Mouse (Mus musculus) right cerebral cortex, postnatal 14 days (tissue): ENCODE measurements around the gene B230219D22Rik.
"Not testable (repeated sequence)": the region's sequence is repeated elsewhere in the genome, so short reads cannot be mapped to it uniquely, and the experiment has no call there.

Source experiments
- DNase-seq: peaks from one replicate; pipeline ENCODE4 v3.0.0; 2022

The B230219D22Rik gene

DNA sequence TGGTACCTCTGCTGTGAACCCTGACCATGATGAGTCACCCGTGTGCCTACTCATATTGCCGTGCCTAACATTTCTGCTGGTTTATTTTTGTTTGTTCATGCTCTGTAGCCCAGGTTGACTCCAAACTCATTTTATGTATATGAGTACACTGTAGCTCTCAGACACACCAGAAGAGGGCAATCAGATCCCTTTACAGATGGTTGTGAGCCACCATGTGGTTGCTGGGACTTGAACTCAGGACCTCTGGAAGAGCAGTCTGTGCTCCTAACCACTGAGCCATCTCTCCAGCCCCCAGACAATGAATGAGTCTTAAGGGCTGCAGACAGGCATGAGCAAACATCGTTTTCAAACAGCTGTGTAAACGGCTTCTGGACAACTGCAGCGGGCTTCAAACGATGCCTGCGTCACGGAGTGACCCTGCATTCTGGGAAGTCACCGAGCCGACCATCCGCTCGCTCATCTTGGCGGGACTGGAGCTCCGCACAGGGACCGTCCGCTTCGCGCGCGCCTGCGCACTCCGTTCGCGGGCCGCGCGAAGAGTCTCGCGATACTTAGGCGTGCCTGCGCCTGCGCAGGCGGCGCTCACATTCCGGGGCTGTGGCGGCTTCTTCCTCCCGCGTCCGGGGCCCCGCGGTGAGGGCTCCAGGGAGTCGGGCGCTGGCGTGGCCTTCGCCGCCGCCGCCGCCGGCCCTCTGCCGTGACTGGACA lies at the start of gene B230219D22Rik:
Gene B230219D22Rik (plus strand): TSS at position 590 of the 708 bp plus-strand sequence.
- DNase-seq, result peak; percentile 90

DNA sequence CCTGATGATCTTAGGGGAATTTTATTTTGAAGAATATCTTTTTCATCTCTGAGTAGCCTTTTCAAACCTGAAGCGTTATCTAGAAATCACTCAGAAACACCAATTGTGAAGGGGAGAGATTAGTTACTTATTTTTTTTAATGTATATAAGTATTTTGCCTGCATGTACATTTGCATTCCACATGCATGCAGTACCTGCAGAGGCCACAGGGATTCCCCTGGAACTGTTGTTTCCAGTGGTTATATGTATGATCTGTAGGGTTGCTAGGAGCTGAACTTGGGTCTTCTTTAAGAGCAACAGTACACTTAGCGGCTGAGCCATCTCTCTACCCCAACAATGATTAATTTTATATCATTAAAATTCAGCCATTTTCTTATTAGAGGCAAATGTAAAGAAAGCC lies 48.4 kb upstream of the B230219D22Rik start:
- DNase-seq, result peak; percentile 15

- no peak for DNase-seq
Observed at GRCm38 (mm10) chr13:55650098-55650497, 42.8 kb upstream of the B230219D22Rik start.

- DNase-seq, result no peak
Observed at GRCm38 (mm10) chr13:55650980-55651379, 41.9 kb upstream of the B230219D22Rik start.

- DNase-seq, result peak; percentile 38
Observed at GRCm38 (mm10) chr13:55668550-55668949, 24.4 kb upstream of the B230219D22Rik start.

- DNase-seq, result no peak
Observed at GRCm38 (mm10) chr13:55672711-55673110, 20.2 kb upstream of the B230219D22Rik start.

- no peak for DNase-seq
Observed at GRCm38 (mm10) chr13:55677364-55677763, 15.6 kb upstream of the B230219D22Rik start.

DNA sequence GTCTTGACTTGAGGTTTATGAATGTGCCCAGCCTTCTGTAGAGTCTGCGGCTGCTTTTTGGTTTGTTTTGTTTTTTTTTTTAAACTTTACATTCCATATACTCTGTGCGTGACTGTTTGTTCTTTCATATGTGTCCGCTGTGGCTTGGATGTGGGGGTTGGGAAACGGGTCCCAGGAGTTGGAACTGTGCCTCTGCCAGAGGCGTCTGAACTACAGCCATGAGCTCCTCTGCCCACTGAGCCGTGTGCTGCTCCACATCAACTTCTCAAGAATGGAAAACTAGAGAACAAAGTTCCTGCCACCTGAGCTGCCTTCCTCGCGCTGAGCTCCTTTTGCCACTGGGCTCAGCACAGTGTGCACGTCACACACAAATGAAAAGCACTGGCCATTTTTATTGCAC lies 10.7 kb upstream of the B230219D22Rik start:
- DNase-seq, result no peak

DNA sequence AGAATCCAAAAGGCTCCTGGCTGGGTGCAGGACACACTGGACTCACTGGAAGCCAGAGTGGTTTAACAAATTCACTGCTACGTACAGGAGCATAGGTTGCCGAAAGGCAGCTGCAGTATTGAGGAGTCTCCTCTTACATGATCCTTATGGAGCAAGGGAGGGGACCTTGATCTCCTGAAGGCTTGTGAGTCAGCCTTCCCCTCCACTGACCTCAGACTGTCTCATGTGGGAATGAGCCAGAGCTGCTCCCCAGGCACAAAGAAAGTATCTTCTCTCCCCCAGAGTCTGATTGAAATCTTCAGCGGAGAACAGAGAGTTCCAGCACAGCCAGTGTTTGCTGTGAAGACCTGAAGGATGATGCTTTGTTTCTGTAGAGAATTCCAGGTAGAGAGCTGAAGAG lies 9.3 kb upstream of the B230219D22Rik start:
- no peak for DNase-seq

DNA sequence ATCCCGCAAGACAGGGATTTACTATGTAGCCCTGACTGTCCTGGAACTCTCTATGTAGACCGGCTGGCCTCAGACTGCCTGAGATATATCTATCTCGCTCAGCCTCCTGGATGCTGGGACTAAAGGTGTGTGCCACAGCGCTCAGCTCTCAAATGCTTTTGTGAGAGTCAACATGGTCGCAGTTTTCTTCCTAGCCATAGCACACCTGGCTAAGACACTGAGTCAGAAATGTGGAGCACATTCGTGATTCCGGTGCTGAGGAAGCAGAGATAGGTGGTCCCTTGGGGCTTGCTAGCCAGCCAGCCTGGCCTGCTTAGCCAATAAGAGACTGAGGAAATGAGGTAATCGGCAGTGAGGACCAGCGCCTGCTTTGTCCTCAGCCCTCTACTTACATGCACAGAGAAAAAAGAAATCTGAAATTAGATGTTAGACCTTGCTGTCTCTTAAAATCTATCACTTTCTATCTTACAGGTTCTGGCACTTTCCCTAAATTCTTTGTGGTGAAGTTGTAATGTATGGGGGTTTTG lies 6.8 kb upstream of the B230219D22Rik start:
- DNase-seq, result no peak

DNA sequence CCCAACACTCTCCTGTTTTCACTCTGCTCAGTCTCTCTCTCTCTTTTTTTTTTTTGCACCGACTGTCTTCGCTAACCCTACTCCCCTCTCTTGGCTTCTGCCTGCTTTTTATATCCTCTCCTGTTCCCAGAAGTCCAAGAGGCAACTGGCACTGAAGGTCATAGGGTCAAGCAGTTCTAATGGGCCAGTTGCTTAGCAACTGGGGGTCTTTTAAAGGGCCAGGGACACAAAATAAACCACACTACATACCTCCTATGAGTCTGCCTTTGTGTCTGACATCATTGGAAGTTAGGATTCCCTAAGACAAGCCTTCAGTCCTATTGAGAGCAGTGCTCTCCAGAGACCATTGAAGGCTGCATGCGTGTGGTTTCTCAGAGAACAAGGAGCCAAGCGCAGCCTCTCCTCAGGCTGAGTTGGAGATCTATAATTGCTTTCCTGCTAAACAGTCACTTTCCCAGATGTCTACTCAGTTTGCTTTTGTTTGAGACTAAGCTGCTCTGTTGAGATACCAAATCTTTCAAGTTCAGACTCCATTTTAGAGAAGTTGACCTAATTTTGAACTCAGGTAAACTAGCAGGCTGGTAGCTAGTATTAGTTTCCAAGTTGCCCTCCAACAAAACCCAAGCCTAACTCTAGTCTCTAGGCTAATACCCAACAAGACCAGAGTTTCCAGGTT lies 4.9 kb upstream of the B230219D22Rik start:
- DNase-seq, result no peak

GRCm38 (mm10) chr13:55693243-55693721 lies 358 bp downstream of the B230219D22Rik start:
- DNase-seq, result peak; percentile 39

DNA sequence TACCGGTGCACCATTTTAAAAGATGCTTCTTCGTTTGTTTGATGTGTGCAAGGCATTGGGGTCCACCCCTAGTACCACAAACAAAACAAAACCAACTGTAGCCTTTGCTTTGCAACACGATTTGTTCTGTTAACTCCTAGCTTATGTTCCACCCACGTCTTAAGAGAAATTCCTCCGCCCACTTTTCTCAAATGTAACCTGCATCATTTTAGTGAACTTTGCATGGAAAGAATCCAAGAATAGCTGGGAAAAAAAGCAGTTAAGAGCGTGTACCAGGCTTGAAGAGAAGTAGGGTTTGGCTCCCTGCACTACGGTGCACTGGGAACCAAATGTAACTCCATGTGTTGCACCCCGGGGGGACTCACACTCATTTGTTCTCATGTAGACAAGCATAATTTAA lies 1.2 kb downstream of the B230219D22Rik start:
- DNase-seq, result no peak

DNA sequence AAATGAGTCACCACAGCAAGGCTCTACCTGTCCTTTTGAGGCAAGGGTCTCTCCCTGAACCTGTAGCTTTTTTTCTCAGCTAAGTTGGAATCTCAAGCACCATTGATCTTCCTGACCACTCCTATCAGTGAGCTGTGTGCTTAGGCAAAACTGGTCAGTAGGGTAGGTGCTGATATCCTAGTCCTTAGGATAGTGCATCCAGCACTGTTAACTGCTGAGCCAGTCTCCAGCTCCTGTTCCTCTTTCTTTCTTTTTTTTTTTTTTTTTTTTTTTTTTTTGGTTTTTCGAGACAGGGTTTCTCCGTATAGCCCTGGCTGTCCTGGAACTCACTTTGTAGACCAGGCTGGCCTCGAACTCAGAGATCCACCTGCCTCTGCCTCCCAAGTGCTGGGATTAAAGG lies 3.1 kb downstream of the B230219D22Rik start:
- DNase-seq, result not testable (repeated sequence)

GRCm38 (mm10) chr13:55704301-55704700 lies 11.4 kb downstream of the B230219D22Rik start:
- DNase-seq, result no peak

DNA sequence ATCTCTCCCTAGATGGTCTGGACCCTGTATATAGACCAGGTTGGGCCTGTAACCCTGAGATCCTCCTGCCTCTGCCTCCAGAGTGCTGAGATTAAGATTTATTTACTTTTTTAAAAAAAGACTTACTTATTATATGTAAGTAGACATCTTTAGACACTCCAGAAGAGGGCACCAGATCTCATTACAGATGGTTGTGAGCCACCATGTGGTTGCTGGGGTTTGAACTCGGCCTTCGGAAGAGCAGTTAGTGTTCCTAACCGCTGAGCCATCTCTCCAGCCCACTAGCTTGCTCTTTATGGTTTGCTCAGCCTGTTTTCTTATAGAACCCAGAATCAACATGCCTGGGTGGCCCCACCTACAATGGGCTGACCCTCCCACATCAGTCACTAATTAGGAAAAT lies 19.9 kb downstream of the B230219D22Rik start:
- no peak for DNase-seq

DNA sequence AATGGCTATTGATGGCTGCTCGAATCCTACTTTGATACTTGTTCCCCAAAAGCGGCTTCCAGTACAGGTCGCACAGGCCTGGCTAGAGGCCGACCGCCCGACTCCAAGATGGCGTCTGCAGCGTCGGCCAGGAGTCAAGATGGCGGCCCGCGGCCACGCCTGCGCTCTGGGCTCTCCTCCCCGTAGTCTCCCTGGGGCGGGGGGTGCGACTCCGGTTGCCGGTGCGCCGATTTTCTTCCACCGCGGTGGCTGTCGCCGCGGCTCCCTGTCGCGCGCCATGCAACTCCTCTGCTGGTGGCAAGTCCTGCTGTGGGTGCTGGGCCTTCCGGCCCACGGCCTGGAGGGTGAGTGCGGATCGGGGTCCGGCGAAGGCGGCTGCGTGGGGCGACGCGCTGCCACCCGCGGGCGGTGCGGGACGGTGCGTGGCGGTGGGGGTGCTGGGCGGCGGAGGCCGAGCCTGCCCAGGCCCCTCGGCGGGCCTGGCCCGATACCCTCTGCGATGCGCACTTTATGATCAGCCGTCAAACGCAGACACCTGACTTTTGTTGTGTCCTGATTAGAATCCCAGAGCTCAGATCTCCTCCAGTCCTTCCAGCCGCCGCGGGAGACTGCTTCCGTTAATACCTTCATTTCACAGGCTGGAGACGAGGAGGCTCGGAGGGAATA lies 21.7 kb downstream of the B230219D22Rik start, which contains the start of gene Txndc15:
Gene Txndc15 (plus strand): TSS at position 150 of the 666 bp plus-strand sequence.
- peak; percentile 87 for DNase-seq

DNA sequence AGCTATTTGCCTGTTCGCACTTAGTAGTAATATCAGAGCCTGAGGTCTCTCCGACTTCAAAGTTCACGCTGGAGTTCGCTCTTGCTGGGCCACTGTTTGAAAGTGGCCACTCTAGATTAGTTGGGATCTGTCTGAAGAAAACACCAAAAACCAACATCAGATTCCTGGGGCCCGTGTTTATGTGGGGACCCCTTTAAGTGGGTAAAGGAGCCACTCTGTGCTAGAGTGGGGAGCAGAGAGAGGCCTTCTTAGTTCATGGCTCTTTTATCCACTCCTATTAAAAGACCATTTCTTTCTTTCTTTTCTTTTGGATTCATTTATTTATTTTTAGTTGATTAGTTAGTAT lies 22.2 kb downstream of the B230219D22Rik start:
- no peak for DNase-seq

DNA sequence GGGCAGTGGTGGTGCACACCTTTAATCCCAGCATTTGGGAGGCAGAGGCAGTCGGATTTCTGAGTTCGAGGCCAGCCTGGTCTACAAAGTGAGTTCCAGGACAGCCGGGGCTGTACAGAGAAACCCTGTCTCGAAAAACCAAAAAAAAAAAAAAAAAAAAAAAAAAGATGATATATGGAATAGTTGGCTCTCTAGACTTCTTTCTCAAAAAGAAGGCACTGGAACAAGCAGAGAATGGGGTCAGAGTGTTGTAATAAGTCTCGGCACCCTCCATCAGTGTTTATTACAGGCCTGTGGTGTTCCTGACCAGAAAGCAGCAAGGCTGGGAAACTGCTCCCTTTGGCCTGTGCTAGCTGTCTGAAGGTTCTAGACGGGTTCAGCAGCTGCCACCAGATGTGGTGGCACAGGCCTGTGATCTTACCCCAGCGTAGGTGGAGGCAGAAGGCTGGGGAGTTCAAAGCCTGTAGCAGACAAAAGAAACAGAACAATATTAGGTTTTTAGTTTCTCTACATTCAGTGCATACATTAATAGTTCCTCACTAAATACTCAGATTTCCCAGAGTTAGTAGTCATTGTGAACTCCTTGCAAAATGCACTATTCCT lies 23.1 kb downstream of the B230219D22Rik start:
- no peak for DNase-seq

GRCm38 (mm10) chr13:55721516-55721915 lies 28.6 kb downstream of the B230219D22Rik start:
- no peak for DNase-seq

DNA sequence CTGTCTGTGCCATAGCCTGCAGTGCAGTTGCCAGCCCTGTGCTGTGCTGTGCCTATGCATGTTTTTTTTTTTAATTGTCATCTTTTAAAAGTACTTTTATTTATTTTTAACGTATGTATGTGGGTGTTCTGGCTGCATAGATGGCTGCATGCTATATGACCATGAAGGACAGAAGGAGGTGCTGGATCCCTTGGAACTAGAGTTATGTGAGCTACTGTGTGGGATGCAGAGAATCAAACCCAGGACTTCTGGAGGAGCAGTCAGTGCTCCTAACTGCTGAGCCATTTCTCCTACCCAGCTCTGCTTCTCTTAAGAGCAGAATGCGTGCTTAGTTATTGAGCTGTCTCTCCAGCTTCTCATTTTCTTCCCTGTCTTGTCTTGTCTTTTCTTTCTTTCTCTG lies 29.1 kb downstream of the B230219D22Rik start:
- DNase-seq, result no peak

DNA sequence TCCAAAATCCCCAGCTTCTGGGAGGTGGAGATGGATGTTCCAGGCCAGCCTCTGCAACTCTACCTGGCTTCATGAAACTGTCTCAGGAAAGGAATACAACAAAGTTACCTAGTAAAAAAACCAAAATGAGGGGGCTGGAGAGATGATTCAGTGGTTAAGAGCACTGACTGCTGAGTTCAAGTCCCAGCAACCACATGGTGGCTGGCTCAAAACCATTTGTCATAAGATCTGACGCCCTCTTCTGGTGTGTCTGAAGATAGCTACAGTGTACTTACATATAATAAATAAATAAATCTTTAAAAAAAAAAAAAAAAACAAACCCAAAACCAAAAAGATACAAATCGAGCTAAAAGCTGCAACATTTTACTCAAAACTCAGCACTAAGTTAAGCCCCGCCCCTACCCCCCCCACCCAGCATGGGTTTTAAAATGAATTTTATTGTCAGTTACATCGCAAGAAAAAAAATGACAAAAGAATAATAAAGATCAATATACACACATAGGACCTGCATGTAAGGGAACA lies 33.7 kb downstream of the B230219D22Rik start:
- no peak for DNase-seq
